Mouse (Mus musculus): Measurements from ENCODE around the gene Inhbc.

The Inhbc gene

DNA sequence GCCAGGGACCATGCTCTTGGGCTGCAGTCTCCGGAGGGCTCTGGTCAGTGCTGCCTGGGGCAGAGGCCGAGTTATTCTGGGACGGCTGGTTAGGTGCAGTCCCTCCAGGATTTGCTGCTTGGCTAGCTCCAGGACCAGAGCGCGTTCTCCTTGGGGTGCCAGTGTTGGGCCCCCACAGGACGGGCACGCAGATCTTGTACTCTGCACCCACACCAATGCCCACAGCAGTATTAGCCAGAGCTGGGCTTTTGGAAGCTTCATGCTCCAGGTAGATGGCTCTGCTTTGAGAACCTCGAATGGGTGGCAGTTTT lies 19.0 kb downstream of the Inhbc start:
- no peak for DNase-seq

DNA sequence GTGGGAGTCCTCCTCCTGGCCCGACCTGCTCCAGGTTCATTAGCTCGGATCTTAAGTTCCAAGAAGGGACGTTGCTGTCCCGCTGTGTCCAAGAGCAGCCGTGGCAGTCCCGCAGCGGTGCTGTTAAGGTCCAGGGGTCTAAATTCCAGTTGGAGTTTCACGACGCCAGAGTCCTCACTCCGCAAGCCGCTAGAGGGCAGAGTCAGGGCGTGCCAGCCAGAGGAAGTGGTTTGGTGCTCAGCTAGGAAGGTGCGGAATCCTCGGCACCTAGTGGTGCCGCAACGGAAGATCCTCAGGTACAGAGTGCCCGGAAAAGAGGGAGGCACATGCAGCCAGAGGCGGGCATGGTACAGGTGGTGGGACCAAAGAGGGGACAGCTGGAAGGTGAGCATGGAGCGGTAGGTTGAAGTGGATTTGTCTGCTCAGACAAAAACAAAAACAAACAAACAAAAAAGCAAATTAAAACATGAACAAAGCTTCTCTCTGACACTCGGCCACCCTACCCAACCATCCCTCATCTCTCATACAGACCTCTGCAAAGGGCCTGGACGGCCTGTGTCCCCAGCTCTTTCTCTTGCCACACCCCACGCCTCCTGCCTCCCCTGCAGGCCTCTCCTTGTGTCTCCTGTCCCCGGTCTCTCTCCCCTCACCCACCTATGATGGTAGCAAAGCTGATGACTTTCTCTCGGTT lies 19.5 kb downstream of the Inhbc start:
- DNase-seq = peak; percentile 79

DNA sequence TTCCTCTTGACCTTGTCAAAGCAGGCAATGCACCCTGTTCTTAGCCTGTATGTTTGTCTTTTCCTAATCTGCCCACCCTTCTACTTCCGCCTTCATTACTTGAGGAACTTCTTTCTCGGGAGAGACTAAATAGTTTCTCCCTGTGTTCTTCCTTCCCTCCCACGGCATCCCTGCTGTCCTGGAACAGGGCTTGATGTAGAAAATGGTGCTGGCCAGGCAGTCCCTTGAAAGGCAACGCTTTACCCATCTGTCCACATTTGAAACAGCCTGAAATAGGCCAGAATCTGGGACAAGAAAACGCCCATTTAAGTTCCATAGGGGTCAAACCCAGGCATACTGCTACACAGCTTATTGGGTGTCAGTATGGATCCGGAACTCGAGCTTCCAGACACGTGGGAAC lies 20.4 kb downstream of the Inhbc start:
- no peak for DNase-seq

DNA sequence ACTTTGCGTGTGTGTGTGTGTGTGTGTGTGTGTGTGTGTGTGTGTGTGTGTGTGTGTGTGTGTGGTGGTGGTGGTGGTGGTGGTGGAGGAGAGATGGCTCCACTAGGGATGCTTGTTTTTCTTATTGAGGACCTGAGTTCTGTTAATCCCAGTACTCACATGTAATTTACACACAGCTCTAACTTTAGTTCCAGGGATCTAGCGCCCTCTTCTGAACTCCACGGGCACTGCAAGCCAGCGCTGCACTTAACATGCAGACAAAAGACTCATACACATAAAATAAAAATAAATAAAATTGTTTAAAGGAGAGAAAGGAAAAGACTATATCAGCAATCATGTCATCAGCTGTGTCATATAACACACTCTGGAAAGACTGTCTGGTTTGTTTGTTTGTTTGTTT lies 21.3 kb downstream of the Inhbc start:
- no peak for DNase-seq

DNA sequence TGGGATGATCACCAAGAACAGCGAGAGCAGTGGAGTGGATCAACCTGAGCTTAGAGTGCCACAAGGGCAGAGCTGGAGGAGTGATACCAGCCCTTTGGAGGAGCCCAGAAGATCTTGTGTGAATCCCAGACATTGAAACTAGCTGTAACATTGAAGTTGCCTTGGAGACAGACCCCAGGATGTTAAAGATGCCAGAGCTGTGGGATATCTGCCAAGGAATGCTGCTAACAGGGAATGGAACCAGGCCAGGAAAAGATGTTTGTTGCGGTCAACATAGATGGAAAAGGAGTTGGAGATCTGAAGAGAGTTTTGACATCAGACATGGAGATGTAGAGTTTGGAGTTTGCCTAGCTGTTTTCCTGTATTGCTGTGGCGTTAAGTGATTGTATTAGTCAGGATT lies 24.1 kb downstream of the Inhbc start:
- no peak for DNase-seq

DNA sequence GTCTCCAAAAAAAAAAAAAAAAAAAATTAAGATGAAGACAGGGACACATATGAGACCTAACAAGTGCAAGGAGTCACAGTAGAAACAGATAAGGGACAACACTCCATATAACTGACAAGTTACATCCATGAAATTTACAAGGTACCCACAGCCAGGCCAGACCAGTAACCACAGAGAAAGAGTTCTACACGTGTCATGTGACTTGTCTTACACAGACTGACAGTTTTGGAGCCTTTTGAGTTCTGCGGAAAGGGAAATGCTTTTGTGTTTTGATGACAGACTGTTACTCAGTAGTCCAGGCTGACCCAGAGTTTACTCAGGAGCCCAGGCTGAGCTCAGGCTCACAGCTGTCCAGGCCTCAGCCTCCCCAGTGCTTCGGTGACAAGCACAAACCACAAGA lies 27.2 kb downstream of the Inhbc start:
- no peak for DNase-seq

DNA sequence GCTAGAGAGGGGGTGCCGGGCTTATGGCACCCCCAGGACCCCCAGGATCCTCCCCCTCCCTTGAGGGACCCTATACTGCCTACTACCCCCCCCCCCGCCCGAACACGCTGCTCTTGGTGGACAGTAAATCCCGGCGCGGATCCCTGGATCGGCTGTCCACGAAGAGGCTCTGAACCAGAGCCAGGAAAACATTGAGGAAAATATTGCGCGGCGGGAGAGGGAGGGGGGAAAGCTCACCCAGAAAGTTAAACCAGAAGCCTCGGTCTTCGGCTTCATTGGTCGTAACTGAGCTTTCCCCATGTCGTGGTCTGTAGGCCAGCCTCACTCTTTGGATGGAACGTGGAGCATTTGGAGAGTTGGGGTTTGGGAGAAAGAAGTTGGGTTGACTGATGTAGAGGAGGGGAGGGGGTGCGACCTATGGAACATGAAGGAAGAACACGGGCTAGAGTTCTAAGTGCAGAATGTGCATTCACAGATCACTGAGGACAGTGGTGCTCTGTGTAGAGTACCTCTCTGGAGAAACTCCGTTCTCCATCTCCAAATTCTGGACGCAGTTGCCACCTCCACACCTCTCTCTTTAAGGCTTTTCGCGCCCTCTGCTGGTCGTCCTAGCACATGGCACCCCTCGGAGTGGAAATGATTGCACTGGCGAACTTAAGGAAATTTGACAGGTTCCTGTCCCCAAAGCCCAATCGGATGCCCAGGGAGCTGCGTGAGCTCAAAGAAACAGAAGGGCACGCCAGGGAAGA lies 28.2 kb downstream of the Inhbc start, which contains the start of gene Gli1:
TSS of gene Gli1 (minus strand) at position 84 of the 749 bp plus-strand sequence.
- peak; percentile 85 for DNase-seq

DNA sequence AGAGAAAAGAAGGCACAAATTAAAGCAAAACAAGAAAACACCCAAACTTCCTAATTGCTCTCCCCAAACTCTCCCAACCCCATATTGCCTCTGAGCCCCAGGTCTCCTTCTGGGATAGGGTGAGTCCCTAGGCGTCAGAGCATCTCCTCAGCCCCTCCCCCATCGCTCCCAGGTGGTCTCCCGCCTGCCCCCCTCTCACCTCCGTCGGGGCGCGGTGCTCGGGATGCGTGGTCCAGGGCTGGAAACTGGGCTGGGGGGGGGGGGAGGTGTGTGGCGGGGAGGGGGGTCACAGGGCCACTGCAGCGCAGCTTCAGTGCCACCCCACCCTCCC lies 28.9 kb downstream of the Inhbc start:
- no peak for DNase-seq

DNA sequence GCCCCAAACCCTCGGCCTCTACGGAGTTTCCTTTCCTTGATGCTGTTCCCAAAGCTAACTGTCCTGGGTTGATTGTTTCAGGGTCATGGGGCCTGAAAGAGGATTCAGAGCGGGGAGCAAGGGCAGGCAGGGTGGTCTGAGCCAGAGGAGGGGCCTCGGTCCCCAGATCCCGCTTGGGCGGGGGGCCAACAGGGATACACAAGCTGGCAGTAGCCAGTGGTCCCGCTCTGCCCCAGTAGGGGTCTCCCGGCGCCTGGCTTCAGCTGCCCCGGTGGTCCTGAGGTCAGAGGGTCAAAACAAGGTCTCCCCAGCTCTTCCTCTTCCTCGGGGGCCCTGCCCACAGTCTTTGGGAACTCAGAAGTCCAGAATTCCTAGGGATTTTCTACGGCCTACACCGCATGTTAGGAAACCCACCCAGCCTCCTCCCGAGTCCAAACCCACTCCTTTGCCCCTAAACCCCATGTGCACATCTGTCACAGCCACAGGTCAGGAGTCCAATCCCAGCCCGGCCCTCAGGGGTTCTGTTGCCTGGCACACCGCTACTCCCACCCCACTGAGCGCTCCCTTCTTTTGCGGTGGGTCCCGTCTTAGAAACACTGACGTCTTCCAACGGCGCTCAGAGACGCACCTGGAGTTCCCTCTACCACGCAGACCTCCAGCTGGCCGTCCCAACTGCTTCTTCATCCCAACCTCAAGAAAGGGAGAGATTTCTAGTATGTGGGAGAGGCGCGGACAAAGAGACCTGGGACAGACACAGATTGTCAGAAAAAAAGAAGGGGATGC lies 29.5 kb downstream of the Inhbc start:
- DNase-seq = no peak

DNA sequence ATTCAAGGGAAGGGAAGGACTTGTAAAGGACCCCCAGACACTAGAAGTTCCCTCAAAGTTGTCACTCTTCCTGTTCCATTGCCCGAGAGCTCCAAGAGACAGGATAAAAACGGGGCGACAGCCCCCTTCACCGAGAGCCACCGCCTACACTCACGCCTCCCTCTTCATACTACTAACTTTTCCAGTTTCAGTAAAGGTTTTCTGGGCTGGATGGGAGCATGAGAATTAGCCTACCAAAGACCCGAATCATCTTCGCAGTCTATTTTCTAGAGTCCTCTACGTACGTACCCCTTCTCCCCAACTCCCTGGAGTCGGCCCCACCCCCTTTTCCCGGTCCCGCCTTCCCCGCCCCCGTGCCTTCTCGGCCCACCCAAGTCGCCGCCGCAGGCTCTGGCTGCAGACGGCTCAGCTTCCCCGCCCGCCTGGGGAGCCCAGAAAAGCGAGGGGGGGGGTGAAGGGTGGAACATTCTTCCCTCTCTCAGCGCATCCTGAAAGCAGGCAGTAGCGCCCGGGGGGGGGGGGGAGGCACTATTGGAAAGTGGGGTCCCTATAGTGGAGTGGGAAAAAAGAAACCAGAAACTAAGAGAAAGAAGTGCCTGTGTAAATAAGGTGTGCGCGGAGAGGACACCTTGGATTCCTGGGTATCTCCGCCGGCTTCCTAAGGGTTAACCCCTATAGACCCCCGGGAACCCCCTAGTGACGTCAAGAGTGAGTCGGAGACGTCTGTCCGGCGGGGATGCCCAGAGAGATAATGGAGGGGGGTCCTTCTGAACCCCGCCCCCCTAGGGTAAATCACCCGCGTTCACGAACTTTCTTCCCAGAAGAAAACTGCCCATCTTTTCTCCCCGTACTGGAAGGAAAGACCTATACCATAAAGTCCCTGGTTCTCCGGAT lies 30.3 kb downstream of the Inhbc start:
- DNase-seq = peak; percentile 32

DNA sequence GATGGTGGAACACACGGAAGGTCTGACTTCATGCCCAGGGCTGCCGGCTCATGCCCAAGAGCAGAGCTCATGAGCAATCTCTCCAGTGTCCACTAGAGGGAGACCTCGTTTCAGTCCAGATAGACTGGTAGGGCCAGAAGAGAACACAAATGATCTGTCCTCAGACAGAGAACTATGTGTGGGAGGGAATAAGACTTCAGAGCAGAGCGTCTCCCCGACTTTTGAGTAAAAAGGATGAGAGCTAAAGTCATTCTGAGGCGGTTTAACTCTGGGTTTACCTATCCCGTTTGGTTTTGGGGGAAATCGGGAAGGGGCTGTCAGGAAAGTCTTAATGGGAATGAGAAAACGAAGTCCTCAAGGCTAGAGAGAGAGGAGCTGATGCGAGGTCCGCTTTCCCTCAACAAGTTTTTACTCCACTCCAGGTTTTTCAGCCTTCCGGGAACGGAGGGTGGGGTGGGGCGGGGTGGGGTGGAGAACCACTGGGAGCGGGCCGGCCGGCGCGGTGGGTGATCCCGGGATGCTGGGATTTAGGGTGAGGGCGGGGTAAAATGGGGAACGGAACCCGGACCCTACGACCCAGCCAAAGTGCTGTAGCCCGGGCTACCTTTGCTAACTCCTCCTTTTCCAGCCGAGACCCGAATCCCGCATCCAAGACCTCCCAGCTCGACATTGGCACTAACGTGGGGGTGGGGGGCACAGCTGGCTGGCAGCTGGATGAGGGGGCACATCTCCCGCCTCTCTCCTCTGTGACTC lies 31.1 kb downstream of the Inhbc start:
- DNase-seq = peak; percentile 89

DNA sequence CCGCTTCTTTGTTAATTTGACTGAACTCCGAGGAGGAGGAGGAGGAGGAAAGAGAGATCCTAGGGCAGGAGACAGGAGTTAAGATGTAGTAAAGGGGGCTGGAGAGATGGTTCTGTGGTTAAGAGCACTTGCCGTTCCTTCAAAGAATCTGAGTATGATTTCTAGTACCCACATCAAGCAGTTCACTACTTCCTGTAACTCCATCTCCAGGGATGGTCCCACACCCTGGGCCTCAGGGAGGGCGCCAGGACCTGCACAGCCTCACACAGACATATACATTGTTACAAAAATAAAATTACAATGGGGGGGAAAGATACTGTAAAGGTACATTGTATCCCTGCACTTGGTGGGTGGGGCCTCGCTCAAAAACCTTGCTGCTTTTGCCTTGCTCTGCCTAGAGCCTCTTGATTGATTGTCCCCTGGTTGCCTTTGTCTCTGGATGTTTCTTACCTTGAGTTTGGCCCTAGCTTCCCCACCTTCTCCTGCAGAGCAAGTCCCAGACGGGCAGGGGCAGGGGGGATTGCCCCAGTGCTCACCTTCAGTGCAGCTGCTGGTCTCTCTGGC lies 32.6 kb downstream of the Inhbc start:
- no peak for DNase-seq

DNA sequence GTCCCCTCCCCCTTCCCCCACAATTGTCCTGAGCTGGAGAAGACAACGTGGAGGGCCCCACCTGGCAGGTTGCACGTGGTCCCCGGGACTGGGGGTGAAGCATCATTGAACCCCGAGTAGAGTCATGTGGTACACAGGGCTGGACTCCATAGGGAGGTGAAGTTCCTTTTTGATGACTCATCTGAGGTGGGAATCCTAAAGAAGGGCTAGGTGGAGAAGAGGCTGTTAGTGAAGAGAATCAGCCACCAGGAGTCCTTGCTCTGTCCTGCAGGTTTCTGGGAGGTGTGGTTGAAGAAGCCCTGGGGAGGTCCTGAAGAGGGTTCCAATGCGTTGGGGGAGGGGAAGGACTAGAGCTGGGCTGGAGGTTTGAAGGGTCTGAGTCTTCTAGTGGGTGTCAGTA lies 33.3 kb downstream of the Inhbc start:
- no peak for DNase-seq

DNA sequence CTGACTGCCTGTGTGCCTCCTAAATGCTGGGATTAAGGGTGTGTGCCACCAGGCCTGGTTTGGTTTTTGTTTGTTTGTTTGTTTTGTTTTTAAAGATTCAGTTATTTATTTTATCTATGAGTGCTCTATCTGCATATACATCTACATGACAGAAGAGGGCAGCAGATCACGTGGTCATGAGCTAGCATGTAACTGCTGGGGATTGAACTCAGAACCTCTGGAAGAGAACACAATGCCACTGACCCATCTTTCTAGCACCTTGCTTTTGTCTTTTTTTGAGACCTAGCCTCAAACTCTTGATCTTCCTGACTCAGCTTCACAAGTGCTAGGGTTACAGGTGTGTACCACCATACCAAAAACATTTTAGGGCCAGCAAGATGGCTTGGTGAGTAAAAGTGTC lies 35.0 kb downstream of the Inhbc start:
- no peak for DNase-seq

DNA sequence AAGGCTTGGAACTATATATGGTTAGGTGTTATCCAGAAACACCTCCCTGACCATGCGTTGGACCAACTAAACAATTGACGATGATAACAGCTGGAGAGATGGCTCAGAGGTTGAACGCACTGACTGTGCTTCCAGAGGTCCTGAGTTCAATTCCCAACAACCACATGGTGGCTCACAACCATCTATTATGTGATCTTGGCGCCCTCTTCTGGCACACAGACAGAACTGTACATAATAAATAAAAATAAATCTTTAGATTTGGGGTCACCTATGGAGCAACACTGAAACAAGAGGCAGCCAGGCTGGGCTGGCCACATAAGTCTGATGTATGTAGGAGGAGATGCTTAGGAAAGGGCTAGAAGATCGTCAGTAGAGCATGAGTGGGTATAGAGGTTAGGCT lies 37.1 kb downstream of the Inhbc start:
- DNase-seq = no peak

DNA sequence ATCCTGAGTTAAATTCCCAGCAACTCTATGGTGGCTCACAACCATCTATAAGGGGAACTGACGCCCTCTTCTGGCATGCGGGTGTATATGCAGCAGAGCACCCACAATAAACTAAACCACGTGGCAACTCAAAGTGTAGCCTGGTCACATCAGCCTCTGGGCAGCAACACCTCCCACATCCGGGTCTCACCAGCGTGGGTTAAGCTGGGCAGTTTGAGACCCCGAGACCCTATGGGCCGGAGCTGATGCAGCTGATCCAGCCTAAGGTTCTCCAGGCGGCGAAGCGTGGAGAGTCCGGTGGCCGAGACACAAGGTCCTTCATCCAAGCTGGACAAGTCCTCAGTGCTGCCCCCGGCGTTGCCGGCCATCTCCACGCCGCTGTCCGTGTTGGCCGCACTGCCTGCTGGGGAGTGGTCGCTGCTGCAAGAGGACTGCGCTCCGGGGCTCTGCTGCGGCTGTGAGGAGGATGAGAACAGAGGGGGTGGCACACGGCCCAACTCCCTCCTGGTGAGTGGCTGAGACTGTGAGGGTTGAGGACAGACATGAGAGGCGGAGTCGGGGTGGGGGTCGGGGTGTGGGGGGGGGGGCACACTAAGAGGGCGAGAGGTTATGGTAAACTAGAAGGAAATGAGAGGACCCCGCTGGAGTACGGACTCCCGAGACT lies 37.9 kb downstream of the Inhbc start:
- no peak for DNase-seq

DNA sequence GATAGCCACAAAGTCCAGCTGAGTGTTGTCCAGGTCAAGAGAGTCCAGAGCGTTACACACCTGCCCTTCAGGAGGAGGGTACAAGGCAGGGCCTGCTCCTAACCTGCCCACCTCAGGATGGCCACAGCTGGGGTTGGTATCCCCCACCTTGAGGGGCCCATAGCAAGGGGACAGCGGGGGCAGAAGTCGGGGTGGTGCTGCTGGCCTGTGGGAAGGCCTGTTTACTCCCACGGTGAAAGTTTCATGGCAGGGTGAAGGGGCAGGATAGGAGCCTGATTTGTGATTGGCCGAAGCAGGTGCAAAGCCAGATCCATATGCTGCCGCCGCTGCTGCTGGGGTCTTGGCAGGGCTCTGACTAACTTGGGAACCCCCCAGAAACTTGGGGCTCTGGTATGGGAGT lies 40.0 kb downstream of the Inhbc start:
- no peak for DNase-seq

DNA sequence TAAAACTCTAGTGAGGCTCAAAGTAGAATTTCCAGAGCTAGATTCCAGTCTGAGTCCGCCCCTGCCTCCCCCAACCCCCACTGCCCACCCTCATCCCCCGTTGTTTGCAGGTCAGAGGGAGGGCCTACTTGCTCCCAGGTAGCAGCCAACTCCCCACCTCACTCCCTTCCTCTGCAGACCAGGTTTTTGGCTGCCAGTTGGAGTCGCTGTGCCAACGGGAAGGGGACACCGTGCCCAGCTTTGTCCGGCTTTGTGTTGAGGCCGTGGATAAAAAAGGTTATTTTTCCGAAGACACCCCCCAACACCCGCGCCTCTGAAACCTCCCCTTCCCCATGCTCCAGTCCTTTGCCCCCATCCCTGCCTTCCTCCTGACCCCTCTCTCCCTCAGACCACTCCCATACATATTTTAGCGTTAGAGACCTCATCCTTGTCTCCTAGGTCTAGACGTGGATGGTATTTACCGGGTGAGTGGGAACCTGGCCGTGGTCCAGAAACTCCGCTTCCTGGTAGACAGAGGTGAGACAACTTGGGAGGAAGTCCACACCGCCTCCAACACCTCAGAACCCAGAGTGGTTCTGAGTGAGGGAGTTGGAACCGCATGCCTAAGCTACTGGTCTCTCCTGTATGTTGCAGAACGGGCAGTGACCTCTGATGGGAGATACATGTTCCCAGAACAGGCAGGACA lies 42.6 kb downstream of the Inhbc start:
- no peak for DNase-seq

DNA sequence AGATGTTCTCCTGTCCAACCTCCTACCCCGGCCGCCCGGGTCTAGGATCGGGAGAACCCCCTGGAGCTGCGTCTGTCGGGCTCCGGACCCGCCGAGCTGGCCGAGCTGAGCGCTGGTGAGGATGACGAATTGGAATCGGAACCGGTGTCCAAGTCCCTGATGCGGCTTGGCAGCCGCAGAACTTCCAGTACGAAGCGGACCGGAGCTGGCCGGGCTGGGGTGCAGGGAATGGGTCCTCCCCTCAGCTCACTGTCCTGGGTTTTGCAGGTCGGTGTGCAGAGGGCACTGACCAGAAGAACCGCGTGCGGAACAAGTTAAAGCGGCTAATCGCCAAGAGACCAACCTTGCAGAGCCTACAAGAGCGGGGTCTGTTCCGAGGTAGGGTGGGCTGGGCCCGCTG lies 43.4 kb downstream of the Inhbc start:
- peak; percentile 36 for DNase-seq

DNA sequence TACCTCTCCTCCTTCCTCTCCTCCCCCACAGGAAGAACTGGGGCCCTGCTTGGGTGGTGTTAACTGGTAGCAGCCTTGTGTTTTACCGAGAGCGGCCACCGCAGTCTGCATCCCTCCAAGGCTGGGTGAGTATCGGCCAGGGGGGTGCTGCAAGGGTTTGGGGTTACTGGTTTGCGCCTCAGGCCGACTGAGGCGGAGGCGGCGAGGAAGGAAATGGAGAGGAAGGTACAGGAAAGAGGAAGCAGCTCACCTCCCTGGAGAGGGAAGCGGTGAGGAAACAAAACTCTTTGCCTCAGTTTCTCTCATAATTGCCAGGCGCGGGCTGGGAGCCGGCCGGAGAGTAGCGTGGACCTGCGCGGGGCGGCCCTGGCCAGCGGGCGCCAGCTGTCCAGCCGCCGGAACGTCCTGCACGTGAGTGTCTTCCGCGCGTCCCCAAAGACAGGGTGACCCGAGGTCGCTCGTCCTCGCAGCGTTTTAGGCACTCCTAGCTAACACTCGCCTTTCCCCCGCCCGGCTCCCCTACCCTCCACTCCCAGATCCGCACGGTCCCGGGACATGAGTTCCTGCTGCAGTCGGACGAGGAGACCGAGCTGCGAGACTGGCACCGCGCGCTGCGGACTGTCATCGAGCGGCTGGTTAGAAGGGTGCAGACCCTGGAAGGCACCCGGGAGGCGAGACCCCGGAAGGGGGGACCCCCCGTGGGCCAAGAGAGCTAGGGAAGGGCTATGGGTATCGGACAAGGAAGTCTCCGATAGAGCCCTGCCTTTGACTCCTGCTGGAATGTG lies 44.0 kb downstream of the Inhbc start:
- peak; percentile 45 for DNase-seq

All from kidney, adult 18-20 months (tissue).